Mouse (Mus musculus): ENCODE results near the gene Gm8138. TPM values are rescaled to one million over a fixed set of nuclear protein-coding genes. Genes with fewer than 3 reads are reported as not detected.
"Not testable (repeated sequence)": the region's sequence is repeated elsewhere in the genome, so short reads cannot be mapped to it uniquely, and the experiment has no call there.

Gene Gm8138
- not detected in 2 replicates for polyA plus RNA-seq (2014; fragmentation: Nextera tagmentation; extraction: Ambion mirVana)

DNA sequence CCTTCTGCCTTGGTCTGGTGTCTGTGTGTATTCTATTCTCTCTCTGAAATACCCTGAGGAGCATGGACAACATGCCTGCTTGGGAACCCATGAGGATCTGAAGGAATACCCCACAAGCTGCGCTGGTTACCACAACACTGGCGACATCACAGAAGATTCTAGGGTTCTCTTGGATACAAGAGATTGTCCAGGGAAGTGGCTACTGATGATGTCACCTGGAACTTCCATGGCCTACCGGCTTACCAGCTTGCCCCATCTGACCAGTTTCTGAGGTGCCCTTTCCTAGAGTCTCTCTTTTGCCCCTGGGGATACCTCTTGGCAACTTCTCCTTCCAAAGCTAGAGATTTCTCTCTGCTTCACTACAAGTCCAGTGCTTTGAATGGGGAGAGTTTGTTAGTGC lies at the start of gene Gm8138:
TSS of gene Gm8138 (minus strand) at position 101 of the 400 bp plus-strand sequence.
- H3K36me3 ChIP-seq (ENCODE audit: control insufficient read depth, insufficient read depth, low read length); H3K27me3 ChIP-seq (ENCODE audit: control insufficient read depth, insufficient read depth, low read length); H3K9ac ChIP-seq (replicated peaks; ENCODE audit: low read depth, low read length); H3K4me2 ChIP-seq (replicated peaks; ENCODE audit: low read depth, low read length); H3K27ac ChIP-seq (ENCODE audit: low read length); H3K4me1 ChIP-seq (ENCODE audit: control insufficient read depth, insufficient read depth, low read length); H3K4me3 ChIP-seq (ENCODE audit: low read depth, low read length); H3K9me3 ChIP-seq (ENCODE audit: control insufficient read depth, low read depth, low read length); ATAC-seq (ENCODE audit: insufficient number of reproducible peaks, insufficient read depth, low FRiP score, low read depth): not testable (repeated sequence)
- no CpG with 5 or more reads among the region's 3 CpGs for WGBS

DNA sequence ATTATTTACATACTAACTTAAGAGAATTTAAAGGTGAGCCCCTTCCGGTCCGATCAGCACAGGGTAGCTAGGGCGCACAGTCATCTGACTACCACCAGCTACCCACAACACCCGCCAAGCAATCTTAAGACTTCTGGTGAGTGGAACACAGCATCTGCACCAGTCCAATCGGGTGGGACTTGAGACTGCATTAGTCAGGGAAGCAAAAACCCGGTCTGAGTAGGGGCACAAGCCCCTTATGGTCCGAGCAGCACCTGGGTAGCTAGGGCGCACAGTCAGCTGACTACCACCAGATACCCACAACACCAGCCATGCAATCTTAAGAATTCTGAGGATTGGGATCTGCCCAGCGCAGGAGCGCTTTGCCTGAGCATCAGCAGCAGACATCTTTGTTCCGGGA lies 54.4 kb downstream of the Gm8138 start:
- not testable (repeated sequence) for H3K27ac ChIP-seq (ENCODE audit: low read length); H3K9me3 ChIP-seq (ENCODE audit: control insufficient read depth, low read depth, low read length); H3K9ac ChIP-seq (replicated peaks; ENCODE audit: low read depth, low read length); H3K27me3 ChIP-seq (ENCODE audit: control insufficient read depth, insufficient read depth, low read length); H3K4me1 ChIP-seq (ENCODE audit: control insufficient read depth, insufficient read depth, low read length); H3K36me3 ChIP-seq (ENCODE audit: control insufficient read depth, insufficient read depth, low read length); ATAC-seq (ENCODE audit: insufficient number of reproducible peaks, insufficient read depth, low FRiP score, low read depth); H3K4me2 ChIP-seq (replicated peaks; ENCODE audit: low read depth, low read length); H3K4me3 ChIP-seq (ENCODE audit: low read depth, low read length)
- WGBS, result 83% methylated on average over 11 of the region's 11 CpGs

Other genes starting within 250 kb of the Gm8138 start
- not detected in 2 replicates for gene Gm7233, start 236.5 kb downstream of the Gm8138 start, polyA plus RNA-seq (2014; fragmentation: Nextera tagmentation; extraction: Ambion mirVana)
- not detected in 2 replicates for gene Gm8122, start 181.0 kb downstream of the Gm8138 start, polyA plus RNA-seq (2014; fragmentation: Nextera tagmentation; extraction: Ambion mirVana)
- not detected in 2 replicates for gene Gm8126, start 157.7 kb downstream of the Gm8138 start, polyA plus RNA-seq (2014; fragmentation: Nextera tagmentation; extraction: Ambion mirVana)
- not detected in 2 replicates for gene Gm9732, start 141.3 kb downstream of the Gm8138 start, polyA plus RNA-seq (2014; fragmentation: Nextera tagmentation; extraction: Ambion mirVana)
- not detected in 2 replicates for gene Gm8127, start 122.5 kb downstream of the Gm8138 start, polyA plus RNA-seq (2014; fragmentation: Nextera tagmentation; extraction: Ambion mirVana)
- gene 1700001F09Rik, start 68.5 kb downstream of the Gm8138 start, polyA plus RNA-seq (2014; fragmentation: Nextera tagmentation; extraction: Ambion mirVana), result not detected in 2 replicates
- 0.29 TPM in 1 of 2 replicates, not detected in the other for gene Gm5799, start 127.2 kb upstream of the Gm8138 start, polyA plus RNA-seq (2014; fragmentation: Nextera tagmentation; extraction: Ambion mirVana)
- gene Gm17654, start 162.8 kb upstream of the Gm8138 start, polyA plus RNA-seq (2014; fragmentation: Nextera tagmentation; extraction: Ambion mirVana), result not detected in 2 replicates
- not detected in 2 replicates for gene Gm10375, start 191.7 kb upstream of the Gm8138 start, polyA plus RNA-seq (2014; fragmentation: Nextera tagmentation; extraction: Ambion mirVana)